Comparison of ENCODE assay signal across 7 mouse cellular contexts in genomic region chr9:25482322-25482998, GRCm38 (mm10). TPM values are rescaled to one million over a fixed set of nuclear protein-coding genes. Genes with fewer than 3 reads are reported as not detected.
DNase-seq lines count a peak whose midpoint lies in the region; ATAC-seq lines count a peak whose summit lies in the region.

No protein-coding gene starts in this region.

- H3K27me3 ChIP-seq in neural tube, embryonic 11.5 days (ENCODE audit: control insufficient read depth, insufficient read depth, low read length): 0 out of 2 replicates have a peak, but pooled peaks cover 4% of the 10 kb centered on the region
- H3K27me3 ChIP-seq in embryonic facial prominence, embryonic 15.5 days: no peaks in the 10 kb centered on the region
- H3K27me3 ChIP-seq in hindbrain, embryonic 15.5 days: no peaks in the 10 kb centered on the region

- peak overlapping the region; percentile 85 for H3K4me2 ChIP-seq in neural tube, embryonic 11.5 days (ENCODE audit: low read depth)
- H3K4me2 ChIP-seq in embryonic facial prominence, embryonic 15.5 days (replicated peaks): peak overlapping the region; percentile 88
- peak overlapping the region; percentile 76 for H3K4me2 ChIP-seq in hindbrain, embryonic 15.5 days

- H3K36me3 ChIP-seq in neural tube, embryonic 11.5 days (ENCODE audit: control insufficient read depth, insufficient read depth, low read length): no peaks in the 10 kb centered on the region
- H3K36me3 ChIP-seq in embryonic facial prominence, embryonic 15.5 days: no peaks in the 10 kb centered on the region
- no peaks in the 10 kb centered on the region for H3K36me3 ChIP-seq in hindbrain, embryonic 15.5 days

- no peak for ATAC-seq in neural tube, embryonic 11.5 days (ENCODE audit: insufficient read depth, low FRiP score, low TSS enrichment)
- no peak for ATAC-seq in embryonic facial prominence, embryonic 15.5 days (ENCODE audit: insufficient number of reproducible peaks, low FRiP score, low TSS enrichment, low read depth)
- no peak for ATAC-seq in hindbrain, embryonic 15.5 days (ENCODE audit: low FRiP score, low read depth)
- peak; percentile 12; the same call in 1 of the 2 replicates for ATAC-seq in megakaryocyte-erythroid progenitor cell, adult 5-6 weeks (replicated peaks; ENCODE audit: low FRiP score, low TSS enrichment, poor library complexity, severe bottlenecking)

- DNase-seq in neural tube, embryonic 11.5 days (ENCODE audit: low spot score): no peak
- DNase-seq in neural tube, embryonic 10.5 days (ENCODE audit: extremely low spot score, low spot score): no peak
- no peak for DNase-seq in right cerebral cortex, adult 18-20 months
- no peak for DNase-seq in left cerebral cortex, postnatal 25 days (ENCODE audit: low spot score in 2 of 2)

- H3K4me3 ChIP-seq in neural tube, embryonic 11.5 days (ENCODE audit: low read depth, low read length): peak overlapping the region; percentile 73
- peak overlapping the region; percentile 70 for H3K4me3 ChIP-seq in embryonic facial prominence, embryonic 15.5 days (replicated peaks)
- peak overlapping the region; percentile 67 for H3K4me3 ChIP-seq in hindbrain, embryonic 15.5 days

- intact Hi-C loops in left cerebral cortex, postnatal 25 days (cut with DNase I): loop anchor here (5.0 kb wide), 3 partner anchors 90 to 330 kb away; partner anchors contain the start of gene Herpud2

- no peak overlapping the region for H3K9ac ChIP-seq in neural tube, embryonic 11.5 days (ENCODE audit: low read length)
- no peak overlapping the region for H3K9ac ChIP-seq in embryonic facial prominence, embryonic 15.5 days
- H3K9ac ChIP-seq in hindbrain, embryonic 15.5 days: no peak overlapping the region; the same call in 1 of the 2 replicates

- WGBS in neural tube, embryonic 11.5 days: 45% methylated on average over 22 of the region's 22 CpGs
- WGBS in embryonic facial prominence, embryonic 15.5 days: 42% methylated on average over 22 of the region's 22 CpGs
- WGBS in hindbrain, embryonic 15.5 days: 48% methylated on average over 22 of the region's 22 CpGs

- no peak overlapping the region for H3K27ac ChIP-seq in neural tube, embryonic 11.5 days (ENCODE audit: low read depth, low read length)
- H3K27ac ChIP-seq in embryonic facial prominence, embryonic 15.5 days (replicated peaks): no peak overlapping the region
- H3K27ac ChIP-seq in hindbrain, embryonic 15.5 days (replicated peaks): no peak overlapping the region

- H3K9me3 ChIP-seq in neural tube, embryonic 11.5 days (ENCODE audit: control insufficient read depth, low read length): no peaks in the 10 kb centered on the region
- H3K9me3 ChIP-seq in embryonic facial prominence, embryonic 15.5 days (replicated peaks): no peaks in the 10 kb centered on the region
- no peaks in the 10 kb centered on the region for H3K9me3 ChIP-seq in hindbrain, embryonic 15.5 days

- H3K4me1 ChIP-seq in neural tube, embryonic 11.5 days (ENCODE audit: control insufficient read depth, insufficient read depth, low read length): 0 out of 2 replicates have a peak, but pooled peaks cover 11% of the 10 kb centered on the region
- H3K4me1 ChIP-seq in embryonic facial prominence, embryonic 15.5 days: peaks cover 52% of the 10 kb centered on the region
- H3K4me1 ChIP-seq in hindbrain, embryonic 15.5 days (replicated peaks): peaks cover 53% of the 10 kb centered on the region

RNA-seq across cellular contexts. Expression of gene Eepd1, which starts 1.1 kb away (rescaled TPM):
- 10.3 and 12.3 TPM in 2 replicates for polyA plus RNA-seq in neural tube, embryonic 11.5 days (2014; fragmentation: Nextera tagmentation; extraction: Ambion mirVana)
- 13.5 and 14.1 TPM in 2 replicates for polyA plus RNA-seq in embryonic facial prominence, embryonic 15.5 days (2015; fragmentation: Nextera tagmentation; extraction: Ambion mirVana)
- polyA plus RNA-seq in hindbrain, embryonic 15.5 days (2015; fragmentation: Nextera tagmentation; extraction: Ambion mirVana): 11.0 and 12.0 TPM in 2 replicates
- 1.2 and 2.1 TPM in 2 replicates for total RNA-seq in megakaryocyte-erythroid progenitor cell, adult 5-6 weeks (2014; fragmentation: Nextera tagmentation)
- total RNA-seq in megakaryocyte-erythroid progenitor cell, adult 5-6 weeks (2017): 0.61 and 2.8 TPM in 2 replicates
- total RNA-seq in left cerebral cortex, postnatal 25 days (2021): 10 to 100 TPM; 18.9 to 21.7 TPM
